Mouse (Mus musculus) right cerebral cortex, adult 2 months (tissue): Measurements from ENCODE around the gene Nip7.
"Not testable (repeated sequence)": the region's sequence is repeated elsewhere in the genome, so short reads cannot be mapped to it uniquely, and the experiment has no call there.

Experiments
- DNase-seq, 2 experiments: peaks; one replicate each; pipeline ENCODE4 v3.0.0; 2021 to 2022; ENCODE audit warnings: low spot score in 2 of 2

Gene Nip7

DNA sequence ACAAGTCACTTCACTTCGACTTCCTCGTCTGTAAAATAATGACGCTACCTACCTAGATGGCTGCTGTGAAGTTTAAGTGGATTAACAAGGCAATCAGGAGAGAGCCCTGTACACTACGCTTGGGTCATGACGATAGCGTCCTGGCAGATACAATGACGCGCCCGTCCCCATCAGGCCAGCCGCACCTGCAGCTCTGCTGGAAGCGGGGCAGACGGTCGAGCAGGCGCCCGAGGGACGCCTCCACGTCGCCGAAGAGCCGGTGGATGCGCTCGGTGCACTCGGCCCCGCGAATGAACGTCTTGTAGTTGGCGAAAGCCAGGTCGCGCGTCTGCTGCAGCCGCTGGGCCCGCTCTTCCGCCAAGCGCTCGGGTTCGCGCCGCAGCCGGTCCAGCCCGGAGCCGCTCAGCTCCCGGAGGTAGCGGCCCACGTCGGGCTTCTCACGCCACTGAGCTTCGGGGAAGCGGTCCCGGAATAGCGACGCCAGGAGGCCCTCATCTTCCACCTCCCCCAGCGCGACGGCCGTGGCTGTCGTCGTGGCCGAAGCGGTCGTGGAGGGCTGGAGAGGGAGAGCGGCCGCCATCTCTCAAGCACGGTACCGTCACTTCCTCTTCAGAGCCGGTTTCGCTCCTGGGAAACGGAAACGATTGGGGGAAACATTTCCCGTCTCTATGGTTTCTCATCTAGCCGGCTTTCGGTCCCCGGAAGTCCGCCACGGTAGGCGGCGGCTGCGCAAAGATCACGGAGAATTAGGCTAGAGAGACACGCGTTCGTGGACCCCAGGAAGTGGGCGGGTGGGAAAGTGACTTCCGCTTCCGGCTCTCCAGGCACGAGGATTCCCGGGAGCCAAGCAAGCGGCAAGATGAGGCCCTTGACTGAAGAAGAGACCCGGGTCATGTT is at the start of gene Nip7, which contains the start of gene Cog8:
TSS of gene Nip7 (plus strand) at position 802 of the 897 bp plus-strand sequence.
TSS of gene Cog8 (minus strand) at position 614 of the 897 bp plus-strand sequence.
- peak; percentile 96 for DNase-seq

GRCm38 (mm10) chr8:107007795-107008194 is 48.9 kb upstream of the Nip7 start:
- peak; percentile 39 to 47 for DNase-seq

DNA sequence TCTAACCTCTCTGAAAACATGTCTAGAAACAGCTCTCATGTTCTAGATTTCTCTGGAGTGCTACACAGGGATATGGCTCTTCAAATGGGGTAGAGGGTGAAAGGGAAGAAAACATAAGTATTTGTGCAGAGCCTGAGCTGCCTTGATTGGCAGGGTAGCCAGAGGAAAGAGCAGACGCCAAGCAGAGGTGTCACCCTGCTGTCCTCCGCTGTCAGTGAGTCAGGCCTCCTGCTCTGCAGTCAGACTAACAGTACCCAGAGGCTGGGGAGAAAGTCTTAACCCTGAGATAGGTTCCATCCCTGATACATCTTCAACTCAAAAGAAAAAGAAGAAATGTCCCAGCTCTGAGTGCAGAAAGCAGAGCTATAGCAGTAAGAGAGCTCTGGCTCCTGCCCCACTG is 44.0 kb upstream of the Nip7 start:
- no peak for DNase-seq

- no peak for DNase-seq
These were observed 41.8 kb upstream of the Nip7 start for GRCm38 (mm10) chr8:107014915-107015314.

DNA sequence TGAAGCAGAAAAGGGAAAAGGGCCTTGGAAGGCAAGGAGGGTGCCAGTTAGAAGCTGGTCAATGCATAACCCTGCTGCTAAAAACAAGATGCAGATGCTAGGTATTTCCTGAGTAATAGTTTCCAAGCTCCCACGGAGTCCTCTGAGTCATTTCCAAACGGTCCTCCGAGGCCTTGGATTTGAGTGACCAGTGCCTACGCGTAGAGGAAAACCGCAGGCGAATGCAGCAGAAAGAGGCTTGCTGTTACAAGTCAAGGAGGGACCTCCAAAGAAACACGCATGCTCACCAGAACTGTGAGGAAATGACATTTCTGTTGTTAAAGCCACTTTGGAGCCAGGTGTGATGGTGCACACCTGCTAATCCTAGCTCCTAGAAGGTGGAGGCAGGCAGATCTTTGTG is 33.2 kb upstream of the Nip7 start:
- DNase-seq: no peak

- no peak for DNase-seq
These were observed 27.4 kb upstream of the Nip7 start for GRCm38 (mm10) chr8:107029310-107029709.

GRCm38 (mm10) chr8:107030058-107030457 is 26.6 kb upstream of the Nip7 start:
- no peak for DNase-seq

GRCm38 (mm10) chr8:107030650-107031576 is 25.8 kb upstream of the Nip7 start, which contains the start of gene Vps4a:
TSS of gene Vps4a (plus strand) at chr8:107031222.
- DNase-seq: peak; percentile 94 to 95

DNA sequence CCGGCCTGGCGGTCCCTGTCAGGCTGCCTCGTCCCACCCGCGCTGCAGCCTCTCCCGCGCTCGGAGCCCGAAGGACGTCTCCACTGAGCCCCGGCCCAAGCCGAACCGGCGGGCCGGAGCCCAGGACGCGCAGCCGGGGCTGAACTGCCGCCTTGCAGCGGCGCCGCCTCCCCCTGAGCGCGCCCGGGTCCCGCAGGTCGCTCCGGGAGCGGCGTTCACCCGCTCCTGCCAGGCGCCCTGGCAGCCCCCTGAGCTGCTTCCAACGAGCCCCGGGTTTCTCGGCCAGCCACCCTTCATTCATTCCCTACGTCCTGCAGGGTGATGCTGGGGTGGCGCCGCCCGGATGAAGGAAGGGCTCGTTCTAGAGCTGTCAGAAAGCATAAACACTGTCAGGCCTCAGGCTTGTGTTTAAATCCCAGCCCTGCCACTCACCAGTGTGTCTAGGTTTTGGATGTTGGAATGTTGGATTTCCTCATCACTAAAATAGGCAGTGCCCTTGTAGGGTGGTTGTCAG is 25.0 kb upstream of the Nip7 start:
- peak; percentile 31 to 48 for DNase-seq

DNA sequence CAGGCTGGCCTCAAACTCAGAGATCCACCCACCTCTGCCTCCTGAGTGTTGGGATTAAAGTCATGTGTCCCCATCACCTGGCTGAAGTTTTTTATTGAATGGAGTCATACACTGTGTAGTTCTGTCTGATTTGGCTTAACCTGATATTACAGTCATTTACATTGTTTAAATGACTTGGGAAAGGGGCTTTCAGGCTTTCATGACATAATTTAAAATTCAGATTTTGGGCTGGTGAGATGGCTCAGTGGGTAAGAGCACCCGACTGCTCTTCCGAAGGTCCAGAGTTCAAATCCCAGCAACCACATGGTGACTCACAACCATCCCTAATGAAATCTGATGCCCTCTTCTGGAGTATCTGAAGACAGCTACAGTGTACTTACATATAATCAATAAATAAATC is 23.1 kb upstream of the Nip7 start:
- DNase-seq: not testable (repeated sequence)

DNA sequence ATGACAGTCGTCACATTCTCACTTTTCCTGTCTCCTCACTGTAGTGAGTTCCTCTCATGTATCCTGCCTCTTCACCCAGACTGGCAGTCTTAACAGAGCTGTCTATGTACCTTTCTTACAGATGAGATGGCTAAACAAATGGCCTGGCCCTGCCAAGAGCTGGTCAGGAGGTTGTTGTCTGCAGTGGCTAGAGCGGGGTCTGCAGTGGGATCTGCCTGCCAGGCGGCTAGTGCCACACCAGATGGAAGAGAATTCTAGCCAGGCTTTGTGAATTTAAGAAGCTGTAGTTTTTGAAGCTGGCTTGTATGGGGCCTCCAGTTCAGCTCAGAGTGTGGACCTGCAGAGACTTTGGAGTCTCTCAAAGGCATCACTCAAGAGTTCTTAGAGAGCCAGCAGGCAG is 21.0 kb upstream of the Nip7 start:
- no peak for DNase-seq

- DNase-seq: no peak
These were observed 20.1 kb upstream of the Nip7 start for GRCm38 (mm10) chr8:107036626-107037025.

DNA sequence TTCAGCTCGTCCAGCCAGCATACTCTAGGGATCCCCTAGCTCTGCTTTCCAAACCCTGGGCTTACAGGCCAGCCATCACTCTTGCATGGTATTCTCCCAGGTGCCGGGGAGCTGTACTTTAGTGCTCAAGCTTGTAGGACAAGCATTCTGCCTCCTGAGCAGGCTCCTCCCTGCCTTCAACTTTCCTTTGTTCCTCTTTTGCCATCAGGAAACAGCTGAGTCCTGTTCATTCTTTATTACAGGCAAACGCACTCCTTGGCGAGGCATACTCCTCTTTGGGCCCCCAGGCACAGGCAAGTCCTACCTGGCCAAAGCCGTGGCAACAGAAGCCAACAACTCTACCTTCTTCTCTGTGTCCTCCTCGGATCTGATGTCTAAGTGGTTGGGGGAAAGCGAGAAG is 16.0 kb upstream of the Nip7 start:
- no peak for DNase-seq

DNA sequence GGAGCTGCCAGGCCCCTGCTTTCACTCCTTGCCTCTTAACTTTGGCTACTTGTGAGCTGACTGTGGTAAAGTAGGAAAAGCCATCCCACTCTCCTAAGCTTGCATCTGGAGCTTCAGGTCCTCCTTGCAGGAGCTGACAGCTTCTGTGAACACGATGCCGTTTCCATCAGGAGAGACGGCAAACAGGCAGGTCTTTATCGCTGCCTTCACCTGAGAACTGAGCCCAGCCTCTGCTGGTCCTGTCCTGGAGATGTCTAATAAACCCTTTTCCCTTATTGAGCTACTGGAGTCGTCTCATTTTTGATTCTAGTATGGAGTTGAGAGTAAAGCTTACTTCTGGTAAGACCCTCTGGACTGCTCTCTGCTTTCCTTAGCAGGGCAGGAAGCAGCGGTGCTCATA is 11.2 kb upstream of the Nip7 start:
- no peak for DNase-seq

DNA sequence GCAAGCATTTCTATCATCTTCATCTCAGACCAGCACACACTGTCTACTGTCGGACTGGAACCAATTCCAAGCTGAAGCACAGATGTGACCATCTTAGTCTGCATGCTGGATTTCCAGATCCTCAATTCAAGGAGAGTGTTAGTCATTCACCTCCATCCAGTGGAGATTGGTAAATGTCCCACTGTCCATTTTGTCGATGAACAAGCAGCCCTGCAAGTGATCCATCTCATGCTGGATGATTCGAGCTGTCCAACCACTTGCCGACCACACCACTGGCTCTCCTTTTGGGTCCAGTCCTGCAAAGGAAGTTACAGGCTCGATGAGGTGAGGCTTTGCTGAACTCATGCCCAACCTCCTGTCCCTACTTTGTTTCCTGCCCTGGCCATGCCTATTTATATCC is 9.7 kb upstream of the Nip7 start:
- DNase-seq: no peak

GRCm38 (mm10) chr8:107048061-107048941 is 8.4 kb upstream of the Nip7 start, which contains the start of gene Pdf:
TSS of gene Pdf (minus strand) at chr8:107048614.
- DNase-seq: peak; percentile 86

DNA sequence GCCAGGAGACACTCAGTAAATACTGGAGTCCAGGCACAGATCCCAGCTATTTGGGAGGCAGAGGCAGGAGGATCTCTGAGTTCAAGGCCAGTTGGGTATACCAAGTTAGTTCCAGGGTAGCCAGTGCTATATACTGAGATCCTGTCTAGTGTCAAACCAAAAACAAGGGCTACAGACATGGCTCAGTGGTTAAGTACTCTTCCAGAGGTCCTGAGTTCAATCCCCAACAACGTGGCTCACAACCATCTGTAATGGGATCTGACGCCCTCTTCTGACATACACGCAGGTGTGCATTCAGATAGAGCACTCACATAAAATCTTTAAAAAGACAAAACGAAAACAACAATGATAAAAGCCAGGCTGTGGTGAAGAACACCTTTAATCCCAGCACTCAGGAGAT is 7.2 kb upstream of the Nip7 start:
- no peak for DNase-seq

- no peak for DNase-seq
These were observed 4.6 kb upstream of the Nip7 start for GRCm38 (mm10) chr8:107052046-107052445.

DNA sequence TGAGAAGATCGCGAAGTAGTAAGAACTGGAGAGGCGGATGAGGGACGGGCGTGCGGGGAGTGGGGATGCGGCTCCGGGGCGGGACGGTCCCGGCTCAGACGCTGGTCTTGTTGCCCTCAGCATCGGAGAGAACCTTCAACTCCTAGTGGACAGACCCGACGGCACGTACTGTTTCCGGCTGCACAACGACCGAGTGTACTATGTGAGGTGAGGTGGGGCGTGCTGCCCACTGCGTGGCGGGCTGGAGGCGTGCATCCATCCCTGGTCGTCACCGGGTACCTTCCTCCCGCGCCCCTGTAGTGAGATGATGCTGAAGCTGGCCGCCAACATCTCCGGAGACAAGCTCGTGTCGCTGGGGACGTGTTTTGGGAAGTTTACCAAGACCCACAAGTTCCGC is 294 bp downstream of the Nip7 start:
- no peak for DNase-seq

DNA sequence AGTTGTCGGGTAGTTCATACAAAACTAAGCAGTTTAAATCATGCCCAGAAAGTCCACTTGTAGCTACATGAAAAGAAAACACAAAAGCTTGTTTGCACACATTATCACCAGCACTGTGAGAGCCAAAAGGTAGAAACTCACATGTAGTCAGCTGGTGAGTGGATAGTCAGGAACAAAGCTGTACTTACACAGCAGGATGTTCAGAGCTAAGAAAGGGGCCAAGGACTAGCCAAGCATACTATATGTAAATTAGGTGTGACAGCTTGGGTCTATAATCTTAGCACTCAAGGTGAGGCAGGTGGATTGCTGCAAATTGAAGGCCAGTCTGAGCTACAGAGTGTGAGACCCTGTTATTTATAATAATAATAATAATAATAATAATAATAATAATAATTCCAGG is 5.9 kb downstream of the Nip7 start:
- no peak for DNase-seq
